Mouse (Mus musculus) lung, embryonic 15.5 days (tissue): ENCODE measurements at regions not wholly inside any gene's neighbourhood (a gene's known extent, or its start where the extent isn't known, plus 50 kb on each side); places are given as distances from the start of the nearest gene placed in this dataset.
A peak's percentile ranks its signal among the peaks of the same experiment; 100 is the strongest.

Experiments
- ATAC-seq: fragments of 200-750 bp; cut with Nextera tagmentation; 2 replicates; pipeline ENCODE4 v1.8.0; 2017; ENCODE audit warnings: moderate number of reproducible peaks, borderline replicate concordance; ENCODE audit not compliant: low FRiP score, low TSS enrichment; ENCODE audit errors: extremely low read depth
- H3K27ac ChIP-seq: fragments of 300-500 bp; sonication (generic); 2 replicates; pipeline ENCODE4 v1.5.1; 2015; ENCODE audit warnings: moderate library complexity, mild to moderate bottlenecking, inconsistent platforms
- H3K27me3 ChIP-seq: fragments of 300-500 bp; sonication (generic); 2 replicates; pipeline ENCODE4 v1.6.1; 2015; ENCODE audit warnings: inconsistent platforms
- H3K36me3 ChIP-seq: fragments of 300-500 bp; sonication (generic); 2 replicates; pipeline ENCODE4 v1.6.1; 2015; ENCODE audit warnings: inconsistent platforms
- H3K4me1 ChIP-seq: fragments of 300-500 bp; sonication (generic); 2 replicates; pipeline ENCODE4 v1.6.1; 2015; ENCODE audit warnings: inconsistent platforms
- H3K4me2 ChIP-seq: fragments of 300-500 bp; sonication (generic); 2 replicates; pipeline ENCODE4 v1.6.1; 2015; ENCODE audit warnings: inconsistent platforms, mild to moderate bottlenecking, moderate library complexity
- H3K4me3 ChIP-seq: fragments of 300-500 bp; sonication (generic); 2 replicates; pipeline ENCODE4 v1.5.1; 2015; ENCODE audit warnings: mild to moderate bottlenecking, inconsistent platforms
- H3K9ac ChIP-seq: fragments of 300-500 bp; sonication (generic); 2 replicates; pipeline ENCODE4 v1.6.1; 2015; ENCODE audit warnings: inconsistent platforms
- H3K9me3 ChIP-seq: fragments of 300-500 bp; sonication (generic); 2 replicates; pipeline ENCODE4 v1.6.1; 2016; ENCODE audit warnings: inconsistent platforms
- WGBS: fragments of 180-500 bp; shearing (Covaris S2); methylation state at CpG from one replicate; pipeline ENCODE4 v1.1.7; 2015; 5-methylcytosine and 5-hydroxymethylcytosine counted together

DNA sequence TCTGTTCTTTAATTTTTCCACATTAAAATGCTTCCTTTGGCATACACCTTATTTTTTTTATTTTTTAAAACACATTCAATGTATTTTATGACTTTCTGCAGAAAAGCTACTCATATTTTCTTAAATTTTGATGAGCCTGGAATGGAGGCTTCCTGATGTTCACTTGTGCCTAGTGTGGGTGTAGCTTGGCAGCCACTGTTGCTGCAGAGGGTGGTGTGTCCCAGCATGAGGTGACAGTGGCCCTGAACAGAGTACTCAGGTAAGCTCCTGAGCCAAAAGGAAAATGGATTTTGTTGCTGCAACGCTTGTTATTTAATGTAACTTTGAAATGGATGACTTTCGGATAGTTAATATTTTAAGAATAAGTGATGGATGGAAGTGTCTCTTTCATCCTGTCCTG lies 170.6 kb downstream of the Eipr1 start:
- Histone ChIP-seq H3K4me2 (no peak overlapping the region), H3K27me3 (no peaks in the 10 kb centered on the region), H3K27ac (no peak overlapping the region), H3K4me3 (no peak overlapping the region), H3K36me3 (no peaks in the 10 kb centered on the region), H3K9me3 (no peaks in the 10 kb centered on the region), H3K4me1 (no peaks in the 10 kb centered on the region), H3K9ac (no peak overlapping the region)
- no peak for ATAC-seq
- 73% methylated on average over 2 of the region's 2 CpGs for WGBS

DNA sequence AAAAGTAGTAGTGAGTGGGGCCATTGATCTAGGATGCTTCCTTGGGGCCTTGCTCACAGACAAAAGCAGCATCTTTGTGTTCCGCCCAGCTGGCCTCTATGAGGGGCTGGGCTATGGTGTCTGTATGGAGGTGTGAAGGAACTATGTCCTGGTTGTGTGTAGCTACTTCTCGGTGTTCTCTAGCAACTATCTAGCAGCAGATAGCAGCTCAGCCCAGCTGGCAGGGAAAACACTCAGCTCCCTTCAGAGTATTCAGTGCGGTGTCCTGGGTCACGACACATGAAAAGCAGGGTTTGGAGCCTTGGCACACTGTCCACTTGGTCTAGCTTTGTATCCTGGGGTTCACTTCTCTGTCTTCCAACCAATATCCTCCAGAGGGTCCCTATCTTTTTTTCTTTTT lies 173.6 kb downstream of the Eipr1 start:
- Histone ChIP-seq H3K4me1 (no peaks in the 10 kb centered on the region), H3K4me2 (no peak overlapping the region), H3K36me3 (no peaks in the 10 kb centered on the region), H3K9ac (no peak overlapping the region), H3K27me3 (no peaks in the 10 kb centered on the region), H3K27ac (no peak overlapping the region), H3K4me3 (no peak overlapping the region), H3K9me3 (no peaks in the 10 kb centered on the region)
- 82% methylated on average over 4 of the region's 4 CpGs for WGBS
- no peak for ATAC-seq

DNA sequence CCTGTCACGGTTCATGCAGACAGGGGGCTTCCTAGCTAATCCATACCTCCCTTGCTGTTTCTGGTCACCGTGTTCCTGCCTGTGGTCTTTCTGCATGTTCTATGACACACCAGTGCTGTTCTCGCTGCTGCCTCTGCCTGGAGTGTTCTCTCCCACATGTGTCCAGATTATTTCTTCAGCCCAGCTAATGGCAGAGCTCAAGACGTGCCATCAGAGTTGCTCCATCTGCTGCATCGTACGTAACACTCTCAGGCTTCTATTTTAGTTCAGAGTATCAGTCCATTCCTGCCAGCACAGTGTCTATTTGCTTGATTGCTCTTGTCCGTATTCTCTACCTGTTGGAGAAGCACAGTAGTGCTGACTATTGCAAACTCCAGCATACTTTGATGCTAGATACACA lies 188.3 kb downstream of the Eipr1 start:
- Histone ChIP-seq H3K36me3 (no peaks in the 10 kb centered on the region), H3K9me3 (no peaks in the 10 kb centered on the region), H3K4me2 (no peak overlapping the region), H3K9ac (no peak overlapping the region), H3K4me1 (no peaks in the 10 kb centered on the region), H3K27me3 (no peaks in the 10 kb centered on the region), H3K4me3 (no peak overlapping the region), H3K27ac (no peak overlapping the region)
- ATAC-seq: peak; percentile 49; the same call in 1 of the 2 replicates
- WGBS: 42% methylated on average over 7 of the region's 7 CpGs

DNA sequence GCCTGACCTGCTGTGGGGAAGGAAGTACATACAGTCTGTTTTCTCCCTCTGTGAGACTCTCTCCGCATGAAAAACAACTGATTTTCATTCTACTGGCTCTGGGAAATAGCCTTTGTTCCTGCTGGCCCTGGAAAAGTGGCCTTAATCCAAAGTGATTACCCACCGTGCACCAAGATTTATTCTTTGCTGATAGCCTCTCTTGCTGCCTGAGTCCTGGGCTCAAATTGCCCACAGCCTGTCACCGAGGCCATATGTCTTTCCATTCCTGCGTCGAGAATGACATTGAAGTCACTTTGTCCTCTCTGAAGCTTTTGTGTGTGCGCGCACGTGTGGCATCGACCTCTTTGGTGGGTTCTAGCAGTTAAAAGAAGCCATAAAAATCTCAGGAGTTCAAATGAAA lies 197.3 kb downstream of the Eipr1 start:
- H3K27ac ChIP-seq: no peak overlapping the region

DNA sequence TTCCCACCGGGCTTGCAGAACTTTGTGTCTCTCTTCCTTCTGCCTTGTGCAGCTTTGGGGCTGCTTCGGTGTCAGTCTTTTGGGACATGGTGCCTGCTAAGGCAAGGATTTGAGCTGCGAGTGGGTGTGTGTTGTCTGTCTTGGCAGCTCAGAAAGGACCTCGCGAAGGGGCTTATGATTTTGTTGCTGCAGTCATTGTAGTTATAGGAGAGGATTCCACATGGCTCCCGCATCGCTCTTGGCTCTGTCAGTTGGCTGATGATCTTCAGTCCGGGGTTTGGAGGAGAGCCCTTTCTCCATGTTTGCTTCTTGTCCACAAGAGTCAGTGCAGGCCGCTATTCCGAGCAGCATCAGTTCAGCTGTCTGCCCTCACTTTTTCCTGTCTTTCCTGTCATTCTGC lies 197.7 kb downstream of the Eipr1 start:
- H3K4me1 ChIP-seq: no peaks in the 10 kb centered on the region
- H3K27me3 ChIP-seq: no peaks in the 10 kb centered on the region
- no peak overlapping the region for H3K9ac ChIP-seq
- no peak overlapping the region for H3K27ac ChIP-seq
- no peaks in the 10 kb centered on the region for H3K9me3 ChIP-seq
- no peak overlapping the region for H3K4me3 ChIP-seq
- WGBS: 78% methylated on average over 10 of the region's 10 CpGs
- no peak for ATAC-seq
- no peak overlapping the region for H3K4me2 ChIP-seq
- H3K36me3 ChIP-seq: no peaks in the 10 kb centered on the region

More for the DNA sequence above, 197.3 kb downstream of the Eipr1 start:
- H3K9me3 ChIP-seq: no peaks in the 10 kb centered on the region
- no peak overlapping the region for H3K9ac ChIP-seq
- H3K4me1 ChIP-seq: no peaks in the 10 kb centered on the region
- H3K27me3 ChIP-seq: no peaks in the 10 kb centered on the region
- ATAC-seq: no peak
- WGBS: 71% methylated on average over 9 of the region's 9 CpGs
- H3K36me3 ChIP-seq: no peaks in the 10 kb centered on the region
- H3K4me2 ChIP-seq: no peak overlapping the region
- no peak overlapping the region for H3K4me3 ChIP-seq

DNA sequence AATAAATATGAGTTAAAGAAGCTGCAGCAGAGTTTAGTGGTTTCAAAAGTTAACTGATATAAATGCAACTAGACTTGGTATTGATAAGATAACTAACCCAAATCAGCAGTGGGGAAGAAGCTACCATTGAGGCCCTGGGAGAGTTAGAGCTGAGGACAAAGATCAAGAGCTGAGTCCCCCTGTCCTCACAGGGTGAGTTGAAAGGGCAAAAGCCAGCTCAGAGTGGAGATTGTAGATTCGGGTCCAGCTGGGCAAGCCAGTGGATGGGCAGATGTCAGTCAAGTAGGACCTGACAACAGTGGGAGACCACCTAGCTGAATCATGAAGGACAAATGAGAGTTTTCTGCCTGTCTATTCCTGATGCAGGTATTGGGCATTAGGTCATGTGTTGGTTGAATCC lies 205.6 kb downstream of the Eipr1 start:
- Histone ChIP-seq H3K9me3 (no peaks in the 10 kb centered on the region), H3K4me2 (no peak overlapping the region), H3K4me1 (no peaks in the 10 kb centered on the region), H3K27me3 (no peaks in the 10 kb centered on the region), H3K36me3 (no peaks in the 10 kb centered on the region), H3K27ac (no peak overlapping the region), H3K4me3 (no peak overlapping the region), H3K9ac (no peak overlapping the region)
- ATAC-seq: no peak
- WGBS: 81% methylated on average over 1 of the region's 1 CpGs

DNA sequence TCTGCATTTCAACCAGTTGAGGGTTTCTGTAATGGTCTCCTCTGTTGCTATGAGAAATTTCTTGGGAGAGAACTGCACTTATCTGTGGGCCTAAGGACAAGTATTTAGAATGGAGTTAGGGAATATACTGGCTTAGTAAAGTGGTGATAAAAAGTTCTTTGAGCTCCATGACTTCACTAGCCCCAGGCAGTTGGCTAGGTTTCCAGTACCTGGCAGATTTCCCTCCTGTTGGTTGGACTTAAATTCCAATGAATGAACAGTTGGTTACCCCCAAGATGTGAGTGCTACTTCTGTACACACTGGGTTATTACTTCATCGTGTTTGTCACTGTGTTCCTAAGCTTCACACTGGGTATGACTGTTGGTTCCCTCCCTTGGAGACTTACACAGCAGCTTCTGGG lies 207.1 kb downstream of the Eipr1 start:
- Histone ChIP-seq H3K27me3 (no peaks in the 10 kb centered on the region), H3K27ac (no peak overlapping the region), H3K4me2 (no peak overlapping the region), H3K4me3 (no peak overlapping the region), H3K36me3 (no peaks in the 10 kb centered on the region), H3K9ac (no peak overlapping the region), H3K4me1 (no peaks in the 10 kb centered on the region), H3K9me3 (no peaks in the 10 kb centered on the region)
- WGBS: 64% methylated on average over 1 of the region's 1 CpGs
- ATAC-seq: no peak

DNA sequence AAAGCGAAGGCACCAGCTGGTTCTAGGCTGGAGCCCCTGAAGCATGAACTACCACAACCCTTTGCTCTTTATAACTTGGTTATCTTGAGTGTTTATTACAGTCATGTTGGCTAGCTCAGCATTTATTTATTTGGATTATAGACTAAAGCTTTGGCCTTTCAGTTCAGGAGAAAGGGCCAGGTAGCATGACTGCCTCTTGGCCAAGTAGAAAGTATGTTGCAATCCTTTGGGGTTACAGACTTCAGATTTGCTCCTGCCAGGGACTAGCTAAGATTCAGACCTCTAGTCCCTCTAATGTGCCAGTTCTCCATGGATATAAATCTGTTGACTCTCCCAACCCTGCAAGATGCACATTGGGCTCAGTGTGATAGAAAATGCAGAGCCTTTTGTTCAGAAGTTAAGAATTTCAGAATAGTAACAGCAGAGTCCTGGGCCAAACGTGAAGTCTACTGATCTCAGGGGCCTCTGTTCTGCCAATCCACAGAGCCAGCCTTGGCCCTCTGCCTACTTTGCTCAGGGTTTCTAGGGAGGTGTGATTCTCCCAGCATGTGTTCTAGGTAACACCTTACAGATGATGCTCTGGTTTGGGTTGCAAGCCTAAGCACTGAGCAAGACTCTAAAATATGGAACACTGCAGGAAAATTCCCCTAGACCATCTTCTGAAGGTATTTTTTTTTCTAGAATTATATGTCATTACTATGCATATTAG lies 218.2 kb downstream of the Eipr1 start:
- no peaks in the 10 kb centered on the region for H3K36me3 ChIP-seq
- no peaks in the 10 kb centered on the region for H3K9me3 ChIP-seq
- no peak overlapping the region for H3K4me3 ChIP-seq
- no peak overlapping the region for H3K9ac ChIP-seq
- H3K4me1 ChIP-seq: no peaks in the 10 kb centered on the region
- ATAC-seq: no peak
- no peak overlapping the region for H3K4me2 ChIP-seq
- WGBS: 66% methylated on average over 2 of the region's 2 CpGs
- no peak overlapping the region for H3K27ac ChIP-seq
- no peaks in the 10 kb centered on the region for H3K27me3 ChIP-seq

DNA sequence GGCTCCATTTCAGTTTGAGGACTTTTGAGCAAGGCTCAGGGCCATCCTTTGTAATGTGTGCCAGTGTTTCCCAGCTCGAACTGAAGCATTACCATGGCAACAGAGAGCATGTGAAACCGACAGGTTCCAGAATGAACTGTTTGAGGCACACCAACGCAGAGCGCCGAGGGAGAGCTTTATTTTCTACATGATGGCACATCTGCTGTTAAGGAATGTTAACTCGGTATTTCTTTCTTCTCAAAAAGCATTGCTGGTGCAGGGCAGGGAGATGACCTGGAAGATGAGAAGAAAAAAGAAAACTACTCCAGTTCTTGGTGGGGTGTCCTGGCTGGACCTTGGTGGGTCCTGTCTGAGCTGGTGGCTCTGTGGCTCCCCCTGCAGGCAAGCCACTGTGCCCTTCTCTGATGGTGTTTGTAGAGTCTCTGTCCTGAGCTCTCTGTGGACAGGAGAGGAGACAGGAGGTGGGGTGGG lies 223.0 kb downstream of the Eipr1 start:
- Histone ChIP-seq H3K27me3 (no peaks in the 10 kb centered on the region), H3K9me3 (no peaks in the 10 kb centered on the region), H3K4me2 (no peak overlapping the region), H3K4me1 (no peaks in the 10 kb centered on the region), H3K36me3 (no peaks in the 10 kb centered on the region), H3K9ac (no peak overlapping the region), H3K4me3 (no peak overlapping the region), H3K27ac (no peak overlapping the region)
- 0 out of 2 replicates have a peak, but pooled peaks have one; percentile 19 for ATAC-seq
- WGBS: 59% methylated on average over 6 of the region's 6 CpGs

DNA sequence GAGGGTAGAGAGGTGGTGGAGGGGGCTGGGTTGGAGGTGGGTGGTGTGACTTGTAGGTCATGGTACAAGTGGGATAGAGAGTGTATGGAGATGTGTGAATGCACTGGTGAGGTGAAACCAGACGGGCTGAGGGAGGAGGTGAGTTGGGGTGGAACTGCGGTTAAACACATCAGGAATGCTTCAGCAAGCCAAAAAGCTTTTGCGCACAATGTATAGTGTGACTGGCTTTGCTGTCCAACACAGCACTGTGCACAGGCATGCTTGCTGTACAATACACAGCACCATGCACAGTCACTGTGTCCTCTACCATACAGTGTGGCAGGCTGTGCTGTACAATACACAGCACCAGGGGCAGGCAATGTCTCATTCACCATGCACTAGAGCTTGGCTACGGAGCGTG lies 223.6 kb downstream of the Eipr1 start:
- H3K9me3 ChIP-seq: no peaks in the 10 kb centered on the region
- no peak overlapping the region for H3K4me2 ChIP-seq
- WGBS: 85% methylated on average over 5 of the region's 5 CpGs
- H3K36me3 ChIP-seq: no peaks in the 10 kb centered on the region
- H3K27ac ChIP-seq: no peak overlapping the region
- ATAC-seq: no peak
- H3K27me3 ChIP-seq: no peaks in the 10 kb centered on the region
- H3K4me3 ChIP-seq: no peak overlapping the region
- H3K4me1 ChIP-seq: no peaks in the 10 kb centered on the region
- no peak overlapping the region for H3K9ac ChIP-seq

DNA sequence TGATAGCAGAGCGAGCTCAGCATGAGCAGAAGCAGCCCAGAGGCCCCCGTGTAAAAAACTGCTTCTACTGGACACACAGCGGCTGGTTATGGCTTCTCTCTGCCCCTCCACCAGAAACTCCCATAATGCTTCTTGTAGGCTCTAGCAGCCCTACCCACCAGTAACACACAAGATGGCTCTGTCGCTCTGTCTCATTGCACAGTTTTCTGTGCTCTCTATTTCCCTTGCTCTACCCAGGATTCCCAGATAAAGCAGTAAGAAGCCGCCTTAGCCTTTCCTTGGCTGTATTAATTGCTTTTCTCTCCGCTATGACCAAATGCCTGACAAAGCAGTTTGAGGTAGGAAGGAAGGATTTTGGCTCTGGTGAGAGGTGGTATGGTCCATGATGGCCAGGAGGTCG lies 228.1 kb downstream of the Eipr1 start:
- H3K4me1 ChIP-seq: no peaks in the 10 kb centered on the region
- 75% methylated on average over 7 of the region's 7 CpGs for WGBS
- no peak overlapping the region for H3K4me3 ChIP-seq
- no peak overlapping the region for H3K27ac ChIP-seq
- H3K4me2 ChIP-seq: no peak overlapping the region
- H3K36me3 ChIP-seq: no peaks in the 10 kb centered on the region
- ATAC-seq: no peak
- no peaks in the 10 kb centered on the region for H3K9me3 ChIP-seq
- H3K27me3 ChIP-seq: no peaks in the 10 kb centered on the region
- no peak overlapping the region for H3K9ac ChIP-seq

DNA sequence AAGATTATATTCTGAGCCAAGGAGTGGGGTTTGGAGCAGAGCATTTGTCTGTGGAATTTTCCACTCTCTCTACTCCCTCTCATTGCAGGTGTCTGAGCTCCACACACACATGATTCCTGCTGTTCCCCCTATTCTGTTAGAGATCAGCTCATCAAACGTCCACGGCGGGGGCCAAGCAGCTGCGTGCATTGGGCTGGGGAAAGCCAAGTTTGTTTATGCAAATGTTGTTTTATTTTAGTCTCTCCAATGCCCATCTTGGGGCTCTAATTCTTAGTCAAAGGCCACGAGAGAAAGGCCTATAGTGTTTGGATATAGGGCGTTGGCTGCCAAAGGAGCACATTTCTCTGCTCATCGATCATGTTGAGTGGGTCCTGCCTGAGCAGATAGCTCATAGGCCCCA lies 234.6 kb downstream of the Eipr1 start:
- no peaks in the 10 kb centered on the region for H3K27me3 ChIP-seq
- WGBS: 35% methylated on average over 7 of the region's 7 CpGs
- H3K4me2 ChIP-seq: no peak overlapping the region
- H3K4me3 ChIP-seq: no peak overlapping the region
- H3K36me3 ChIP-seq: no peaks in the 10 kb centered on the region
- no peaks in the 10 kb centered on the region for H3K9me3 ChIP-seq
- H3K27ac ChIP-seq: no peak overlapping the region
- no peak overlapping the region for H3K9ac ChIP-seq
- ATAC-seq: no peak
- H3K4me1 ChIP-seq: no peaks in the 10 kb centered on the region
